Mouse (Mus musculus) layer of hippocampus, postnatal 10 days (tissue): ENCODE results near the gene Lamtor1. TPM values are rescaled to one million over a fixed set of nuclear protein-coding genes. Genes with fewer than 3 reads are reported as not detected.

Experiments
- DNase-seq, 2 experiments: peaks; one replicate each; pipeline ENCODE4 v3.0.0; 2021; ENCODE audit warnings: low spot score in 2 of 2
- microRNA-seq, 2 experiments: library from miRNA; unstranded; fragments of <30 nt; microRNA quantifications; one replicate each; pipeline ENCODE4 v1.2.0; 2021
- total RNA-seq, 2 experiments: library from RNA; stranded (reverse); gene quantifications; 2 replicates each; pipeline ENCODE4 v1.2.3; 2021

Lamtor1 gene
- total RNA-seq, 2 experiments from 2014 or later, result 98.0 to 98.3 TPM

GRCm38 (mm10) chr7:101952098-101952497 is 46.4 kb downstream of the Lamtor1 start:
- DNase-seq, result no peak

- no peak for DNase-seq
Measured at GRCm38 (mm10) chr7:101954163-101954562, 48.5 kb downstream of the Lamtor1 start.

DNA sequence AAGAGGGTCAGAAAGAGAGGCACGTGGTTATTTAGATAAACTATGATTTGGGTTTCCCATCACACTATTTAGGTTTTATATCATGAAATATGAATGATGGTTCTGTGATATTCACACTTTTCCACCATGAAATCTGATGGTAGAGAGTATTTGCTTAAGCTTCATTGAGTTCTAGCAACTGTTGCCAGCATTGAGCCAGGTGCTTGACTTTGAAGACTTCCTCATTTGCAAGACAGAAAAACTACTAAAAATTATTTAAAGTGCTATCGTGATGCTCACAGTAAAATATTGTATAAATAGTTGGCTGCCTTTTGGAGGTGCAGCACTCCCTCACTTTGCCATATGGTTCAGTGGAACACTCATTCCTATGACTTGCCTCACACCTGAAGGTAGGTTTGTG is 49.6 kb downstream of the Lamtor1 start:
- DNase-seq, result no peak

DNA sequence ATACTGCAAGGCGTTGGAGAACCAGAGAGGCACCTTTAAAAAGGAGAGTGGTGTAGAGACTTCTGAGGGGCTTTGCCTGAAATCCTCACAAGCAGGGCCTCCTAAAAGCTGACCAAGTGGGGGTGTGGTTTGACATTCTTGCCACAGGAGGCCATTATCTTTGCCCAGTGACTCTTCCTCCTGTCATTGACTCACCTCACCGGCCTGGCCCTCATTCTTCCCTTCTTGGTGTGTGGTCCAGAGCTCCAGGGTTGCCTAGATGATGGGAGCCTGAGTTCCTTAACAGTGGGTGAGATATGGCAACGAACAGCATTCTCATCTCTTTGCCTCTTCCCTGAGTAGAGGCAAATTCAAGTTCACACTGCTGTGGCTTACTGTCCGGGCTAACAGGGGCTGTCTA is 50.2 kb downstream of the Lamtor1 start:
- DNase-seq, result no peak

DNA sequence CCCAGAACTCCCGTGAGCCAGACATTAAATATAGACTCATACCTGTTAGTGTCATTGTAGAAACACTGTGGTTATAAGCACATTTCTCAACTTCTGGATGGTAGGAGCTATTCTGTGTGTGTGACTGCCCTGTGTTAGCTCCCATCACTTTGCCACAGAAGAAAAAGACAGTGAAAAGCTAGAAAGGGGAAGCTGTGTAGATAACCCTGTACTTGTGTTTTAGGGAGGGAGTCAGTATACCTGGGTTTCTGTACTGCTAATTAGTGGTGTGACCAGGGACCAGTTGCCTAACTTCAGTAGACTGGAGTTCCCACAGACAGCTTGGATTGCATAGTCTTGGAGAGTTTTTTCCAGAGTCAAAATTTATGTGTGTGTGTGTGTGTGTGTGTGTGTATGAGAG is 50.8 kb downstream of the Lamtor1 start:
- no peak for DNase-seq

DNA sequence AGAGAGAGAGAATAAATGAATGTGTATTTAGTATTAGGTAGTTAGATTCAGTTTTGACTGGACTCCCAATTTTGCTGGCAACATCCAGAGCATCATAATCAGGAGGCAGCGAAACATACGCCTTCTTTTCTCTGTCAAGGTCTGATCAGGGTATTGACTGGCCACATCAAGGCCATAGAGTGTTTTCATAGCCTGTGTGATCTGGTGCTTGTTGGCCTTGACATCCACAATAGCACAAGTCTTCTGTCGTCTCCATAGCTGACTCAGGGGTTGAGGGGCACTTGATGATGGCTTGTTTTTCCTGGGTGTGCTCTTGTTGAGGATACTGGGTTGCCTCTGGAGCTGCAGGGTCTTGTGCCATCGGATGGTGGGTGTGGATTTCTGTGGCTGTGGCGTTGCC is 51.2 kb downstream of the Lamtor1 start:
- no peak for DNase-seq

DNA sequence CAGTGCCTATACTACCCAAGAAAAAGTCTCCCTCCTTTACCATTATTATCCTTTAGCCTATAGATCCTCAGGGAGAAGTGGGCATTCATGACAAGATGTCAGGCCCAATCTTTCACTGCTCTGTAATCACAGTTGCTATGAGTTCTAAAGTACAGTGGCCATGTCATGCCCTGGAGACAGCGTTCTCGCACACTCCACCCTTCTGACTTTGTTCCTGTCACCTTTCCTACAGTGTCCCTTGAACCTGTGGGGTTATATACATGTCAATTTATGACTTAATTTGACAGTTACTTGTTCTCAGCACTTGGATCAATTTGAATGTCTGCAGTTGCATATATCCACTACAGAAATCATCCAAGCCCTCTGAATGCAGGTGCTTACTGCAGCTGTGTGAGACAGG is 57.1 kb downstream of the Lamtor1 start:
- no peak for DNase-seq

- no peak for DNase-seq
Measured at GRCm38 (mm10) chr7:101963621-101964020, 57.9 kb downstream of the Lamtor1 start.

GRCm38 (mm10) chr7:101964551-101964950 is 58.8 kb downstream of the Lamtor1 start:
- DNase-seq, result no peak

GRCm38 (mm10) chr7:101965606-101966005 is 59.9 kb downstream of the Lamtor1 start:
- no peak for DNase-seq

DNA sequence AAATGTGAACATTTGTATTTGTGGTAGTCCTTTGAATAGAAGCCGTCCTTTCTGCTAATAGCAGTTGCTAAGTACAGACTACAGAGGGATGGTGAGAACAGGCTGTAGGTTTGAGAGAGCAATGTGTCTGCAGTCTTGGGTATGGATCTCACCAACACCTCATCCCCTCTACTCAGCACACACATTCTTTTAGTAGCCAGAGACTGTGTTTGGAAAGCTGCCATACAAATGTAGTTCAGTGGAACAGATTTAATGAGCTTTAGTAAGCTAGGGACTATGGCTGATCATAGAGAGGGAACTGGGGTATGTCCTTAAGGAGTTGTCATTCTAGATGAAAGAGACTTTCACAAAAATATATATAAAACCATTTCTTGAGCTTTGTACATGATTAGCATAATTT is 61.6 kb downstream of the Lamtor1 start:
- DNase-seq, result no peak

- DNase-seq, result no peak
Measured at GRCm38 (mm10) chr7:101968751-101969150, 63.0 kb downstream of the Lamtor1 start.

DNA sequence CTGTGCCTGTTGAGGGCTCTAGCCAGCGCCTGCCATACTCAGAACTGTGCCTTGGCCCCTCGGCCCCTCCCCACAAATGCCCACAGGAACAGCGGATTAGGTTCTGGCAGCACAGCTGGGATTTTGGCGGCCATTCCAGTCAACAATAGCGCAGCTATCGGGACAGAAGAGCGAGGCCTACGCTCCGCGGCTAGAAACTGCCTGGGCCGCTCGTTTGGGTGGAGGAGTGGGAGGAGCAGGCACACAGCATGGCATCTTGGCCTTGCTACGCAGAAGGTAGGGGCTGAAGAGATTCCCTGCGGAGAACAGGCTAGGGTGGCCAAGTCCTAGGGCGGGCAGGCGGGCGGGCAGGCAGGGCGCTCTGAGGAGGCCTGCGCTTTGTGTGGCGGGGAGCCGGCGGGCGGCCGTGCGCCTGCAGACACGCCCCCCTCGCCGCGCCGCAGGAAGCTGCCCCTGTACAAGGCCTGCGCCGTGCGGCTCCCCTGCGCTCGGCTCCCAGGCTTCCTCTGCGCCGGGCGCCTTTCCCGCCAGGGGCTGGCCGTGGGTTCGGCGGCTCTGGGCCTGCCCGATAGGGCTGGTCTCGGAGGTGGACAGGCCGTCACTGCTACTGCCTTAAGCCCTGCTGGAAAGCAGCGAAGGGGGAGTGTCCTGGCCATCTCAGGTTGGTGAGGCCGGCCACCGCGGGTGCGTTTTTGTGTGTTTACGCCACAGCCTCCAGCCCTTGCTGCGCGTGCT is 64.2 kb downstream of the Lamtor1 start:
- peak; percentile 80 to 86 for DNase-seq

GRCm38 (mm10) chr7:101970429-101970775 is 64.7 kb downstream of the Lamtor1 start:
- DNase-seq, result peak; percentile 88

DNA sequence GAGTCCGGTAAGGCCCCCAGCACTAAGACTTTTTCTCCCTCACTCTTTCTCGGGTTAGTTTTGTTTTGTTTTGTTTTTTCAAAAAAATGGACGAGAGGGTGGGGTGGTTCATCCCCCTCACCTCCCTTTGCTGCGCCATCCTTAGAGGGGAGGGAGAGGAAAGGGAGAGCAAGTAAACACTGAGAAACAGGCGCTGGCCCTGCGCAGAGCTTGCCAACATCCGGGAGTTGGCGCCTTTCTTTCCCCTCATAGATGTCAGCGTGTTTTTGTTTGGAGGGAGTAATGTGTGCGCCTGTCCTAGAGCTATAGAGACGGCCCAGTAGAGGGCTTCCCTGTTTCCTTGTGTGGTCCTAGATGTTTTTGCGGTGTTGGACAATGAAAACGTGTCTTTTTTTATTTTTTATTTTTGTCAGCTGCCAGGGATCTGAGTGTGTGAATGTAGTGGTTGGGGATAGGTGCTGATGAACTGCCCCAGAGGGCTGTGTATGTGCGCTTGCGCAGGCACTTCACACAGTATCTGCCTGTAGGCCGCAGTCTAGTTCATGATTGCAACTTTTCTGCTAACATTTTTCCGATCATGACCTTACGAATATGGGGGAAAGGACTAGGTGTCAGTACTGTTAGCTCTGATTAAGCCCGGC is 65.2 kb downstream of the Lamtor1 start:
- peak; percentile 80 to 81 for DNase-seq

DNA sequence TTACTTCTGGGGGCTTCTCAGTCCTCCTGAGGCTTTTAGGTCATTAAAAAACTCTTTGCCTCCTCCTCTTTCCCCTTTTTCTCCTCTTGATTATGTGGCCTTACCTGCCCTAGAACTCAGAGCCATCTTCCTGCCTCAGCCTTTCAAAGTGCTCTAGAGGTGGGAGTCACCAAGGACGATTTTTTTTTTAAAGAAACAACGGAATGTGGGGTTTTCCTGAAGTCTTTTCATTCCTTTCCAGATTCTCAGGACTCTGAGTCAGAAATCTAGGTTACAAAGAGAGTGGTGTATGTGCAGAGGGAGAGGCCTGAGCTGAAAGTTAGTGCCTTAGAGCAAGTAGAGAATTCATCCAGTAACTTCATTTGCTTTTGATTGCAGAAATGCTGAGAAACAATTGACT is 66.0 kb downstream of the Lamtor1 start:
- DNase-seq, result no peak

- DNase-seq, result no peak
Measured at GRCm38 (mm10) chr7:101973730-101974129, 68.0 kb downstream of the Lamtor1 start.

DNA sequence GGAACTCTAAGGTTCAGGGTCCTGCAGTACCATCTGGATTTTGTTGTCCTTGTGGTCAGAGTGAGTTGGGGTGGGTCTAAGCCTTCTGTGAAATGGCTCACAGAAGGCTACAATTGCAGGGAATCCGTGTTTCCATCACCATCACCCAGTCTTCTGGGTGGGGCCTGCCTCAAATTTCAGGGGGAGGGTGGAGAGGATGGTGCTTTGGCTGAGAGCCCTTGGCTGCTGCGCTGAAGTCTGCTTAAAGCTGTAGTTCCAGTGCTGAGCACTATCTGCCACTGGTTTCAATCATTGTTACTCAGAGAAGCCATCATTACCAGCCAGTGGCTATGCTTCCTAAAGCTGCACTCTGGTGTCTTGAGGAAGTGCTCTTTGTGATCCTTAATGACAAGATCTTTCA is 68.8 kb downstream of the Lamtor1 start:
- peak; percentile 30 to 40 for DNase-seq

Small RNA genes within 50 kb of the gene (microRNA-seq; reads per million reads assigned to microRNA genes)
- 0 reads per million in 2 experiments for gene Gm22655

Other genes starting within 250 kb of the Lamtor1 start
- gene Clpb, start 242.3 kb upstream of the Lamtor1 start, total RNA-seq, result 10 to 100 TPM; 42.8 to 47.1 TPM
- gene Phox2a, start 87.6 kb upstream of the Lamtor1 start, total RNA-seq, result not detected
- 10 to 100 TPM; 24.0 to 26.3 TPM for gene Inppl1, start 67.7 kb upstream of the Lamtor1 start, total RNA-seq
- 1 to 10 TPM; 1.2 to 1.3 TPM for gene Folr2, start 48.7 kb upstream of the Lamtor1 start, total RNA-seq
- 10 to 100 TPM; 31.8 to 34.3 TPM for gene Anapc15, start 42.2 kb upstream of the Lamtor1 start, total RNA-seq
- gene Folr1, start 35.1 kb upstream of the Lamtor1 start, total RNA-seq, result 10 to 100 TPM in 1 of 2 experiments, 1 to 10 TPM in 1; 1.3 to 17.2 TPM
- under 1 TPM in 1 of 2 experiments, not detected in 1; 0.11 TPM for gene Tomt, start 455 bp downstream of the Lamtor1 start, total RNA-seq
- gene Lrrc51, start 28.0 kb downstream of the Lamtor1 start, total RNA-seq, result 1 to 10 TPM; 5.2 to 6.5 TPM
- gene Numa1, start 28.2 kb downstream of the Lamtor1 start, total RNA-seq, result 10 to 100 TPM; 64.7 to 71.6 TPM
- 10 to 100 TPM; 11.1 to 11.9 TPM for gene Il18bp, start 112.8 kb downstream of the Lamtor1 start, total RNA-seq
- 10 to 100 TPM; 44.6 to 45.4 TPM for gene Rnf121, start 159.6 kb downstream of the Lamtor1 start, total RNA-seq
- gene Xndc1, start 159.6 kb downstream of the Lamtor1 start, total RNA-seq, result 10 to 100 TPM; 23.2 to 23.6 TPM
- gene Xntrpc, start 159.8 kb downstream of the Lamtor1 start, total RNA-seq, result 1 to 10 TPM; 1.5 to 1.9 TPM
- gene Trpc2, start 177.2 kb downstream of the Lamtor1 start, total RNA-seq, result 1 to 10 TPM in 1 of 2 experiments, under 1 TPM in 1; 0.36 to 1.5 TPM
- not detected for gene Art1, start 195.8 kb downstream of the Lamtor1 start, total RNA-seq
- not detected for gene Art5, start 203.6 kb downstream of the Lamtor1 start, total RNA-seq
- gene Chrna10, start 210.9 kb downstream of the Lamtor1 start, total RNA-seq, result not detected